Mouse (Mus musculus) cerebellum, postnatal 36 days (tissue): ENCODE measurements at regions not wholly inside any gene's neighbourhood (a gene's known extent, or its start where the extent isn't known, plus 50 kb on each side); places are given as distances from the start of the nearest gene placed in this dataset.

Experiments used
- DNase-seq, 2 experiments: peaks; one replicate each; pipeline ENCODE4 v3.0.0; 2021 to 2022; ENCODE audit warnings: mixed read lengths in 2 of 2

GRCm38 (mm10) chr11:63779371-63779770 lies 142.7 kb downstream of the Hs3st3b1 start:
- DNase-seq, result no peak

DNA sequence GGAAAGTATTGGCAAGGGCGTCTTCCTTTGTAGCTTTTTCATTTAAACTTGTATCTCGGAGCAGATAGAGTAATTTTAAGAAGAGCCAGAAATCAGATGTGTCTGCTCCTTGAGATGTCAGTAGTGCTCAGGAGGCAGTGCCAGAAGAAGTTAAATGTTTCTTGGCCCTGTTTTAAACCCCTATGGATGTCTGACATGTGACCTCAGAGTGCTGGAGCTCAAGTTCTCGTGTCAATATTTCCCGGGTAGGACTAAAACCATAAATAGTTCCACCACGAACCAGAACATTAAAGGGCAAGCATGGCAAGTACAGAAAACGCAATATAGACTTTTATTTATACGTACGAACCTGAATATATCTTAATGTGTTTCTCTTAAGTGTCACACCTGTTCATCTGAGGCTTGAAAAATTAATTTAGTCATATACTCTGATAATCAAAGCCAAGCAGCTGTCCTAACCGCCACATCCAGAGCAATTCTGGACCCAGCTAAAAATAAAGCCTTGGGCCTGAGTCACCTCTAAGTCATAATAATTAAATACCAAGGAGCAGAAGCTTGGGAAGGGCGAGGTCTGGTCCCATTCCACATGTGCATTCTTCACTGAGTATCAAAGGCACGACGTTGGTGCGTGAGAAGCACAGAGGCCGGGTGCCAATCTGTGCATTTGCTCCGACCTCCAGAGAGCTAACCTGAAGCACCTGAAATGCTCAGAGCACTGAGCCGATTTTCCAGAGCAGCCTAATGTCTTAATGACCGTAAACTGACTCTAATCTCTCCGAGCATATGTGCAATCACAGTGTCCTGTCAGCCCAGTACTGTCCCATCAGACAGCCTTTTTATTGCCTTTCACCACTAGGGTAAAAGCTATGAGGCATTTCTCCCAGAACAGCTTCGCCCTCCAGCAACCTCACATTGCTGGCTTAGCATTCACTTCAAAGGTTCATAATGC lies 139.8 kb downstream of the Hs3st3b1 start:
- DNase-seq, result no peak

GRCm38 (mm10) chr11:63785281-63785886 lies 136.7 kb downstream of the Hs3st3b1 start:
- no peak for DNase-seq

GRCm38 (mm10) chr11:63785965-63786364 lies 136.1 kb downstream of the Hs3st3b1 start:
- no peak for DNase-seq

DNA sequence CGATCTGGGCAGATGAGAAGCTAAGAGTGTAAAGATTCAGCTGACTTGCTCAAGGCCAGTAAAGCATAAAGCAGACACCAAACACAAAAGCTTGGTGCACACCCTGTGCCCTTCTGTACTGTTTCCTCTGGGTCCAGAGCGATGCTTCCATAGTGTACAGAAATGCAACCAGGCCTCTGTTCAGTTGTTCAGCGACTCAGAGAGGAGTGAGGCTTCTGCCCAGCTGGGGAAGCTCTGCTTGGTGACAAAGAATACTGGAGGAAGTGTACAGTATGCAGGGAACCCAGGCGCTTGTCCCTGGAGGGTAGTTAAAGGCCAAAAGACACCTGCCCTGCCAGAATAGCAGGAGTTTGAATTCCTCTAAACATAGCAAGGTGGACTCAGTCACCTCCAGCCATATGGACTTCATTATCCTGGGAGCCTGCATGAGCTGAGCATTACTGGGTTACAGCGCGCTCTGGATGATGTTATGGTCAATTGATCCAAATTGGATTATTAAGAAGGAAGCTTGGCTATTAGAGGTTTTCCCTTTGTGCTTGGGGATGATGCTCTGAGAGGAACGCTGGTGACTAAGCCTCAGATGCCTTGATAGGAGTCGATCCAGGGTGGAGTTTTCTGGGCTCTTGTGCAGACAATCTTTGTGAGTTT lies 132.5 kb downstream of the Hs3st3b1 start:
- no peak for DNase-seq

DNA sequence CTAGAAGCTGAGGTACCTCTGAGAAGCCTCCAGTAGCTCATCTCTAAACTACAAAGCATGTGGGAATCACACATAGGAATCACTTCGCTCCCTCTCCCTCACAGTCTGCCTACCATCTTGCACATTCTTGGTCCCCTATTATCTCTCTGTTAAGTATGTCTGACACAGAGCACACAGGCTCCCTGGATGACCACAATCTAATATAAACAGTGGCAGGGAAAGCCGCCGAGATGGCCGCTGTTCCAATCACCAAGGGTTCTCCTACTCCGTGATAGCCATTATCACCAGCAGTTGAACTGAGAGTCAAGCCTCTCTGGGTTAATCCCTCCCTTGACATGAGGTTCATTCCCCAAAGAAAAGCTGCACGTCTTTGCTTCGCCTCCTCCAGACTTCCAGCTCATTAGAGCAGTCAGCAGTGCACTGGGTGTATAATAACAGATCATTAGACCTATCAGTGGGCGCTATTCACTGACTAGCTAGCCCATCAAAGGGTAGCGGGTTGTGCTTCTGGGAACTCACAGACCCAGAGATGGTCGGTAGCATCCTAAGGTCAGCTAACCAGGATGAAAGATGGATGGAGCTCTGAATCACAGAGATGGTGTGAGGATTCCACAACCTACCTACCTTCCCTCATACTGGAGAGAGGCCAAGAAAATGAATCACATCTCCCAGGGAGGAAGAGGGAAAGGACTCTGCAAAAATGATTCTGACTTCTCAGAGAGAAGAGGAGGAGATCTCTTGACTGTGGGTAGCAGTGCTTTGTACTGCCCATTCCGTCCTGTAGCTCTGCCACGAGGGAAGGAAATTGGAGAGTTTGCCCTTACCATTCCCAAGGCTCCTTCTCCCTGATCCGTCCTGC lies 130.9 kb downstream of the Hs3st3b1 start:
- DNase-seq, result no peak

GRCm38 (mm10) chr11:63793732-63794503 lies 128.2 kb downstream of the Hs3st3b1 start:
- no peak for DNase-seq

- no peak for DNase-seq
Measured at GRCm38 (mm10) chr11:63812146-63812545, 109.9 kb downstream of the Hs3st3b1 start.

- no peak for DNase-seq
Measured at GRCm38 (mm10) chr11:63822847-63823246, 99.2 kb downstream of the Hs3st3b1 start.

GRCm38 (mm10) chr11:63827271-63827762 lies 94.8 kb downstream of the Hs3st3b1 start:
- no peak for DNase-seq

GRCm38 (mm10) chr11:63833480-63833879 lies 88.6 kb downstream of the Hs3st3b1 start:
- DNase-seq, result no peak

GRCm38 (mm10) chr11:63834140-63834539 lies 88.0 kb downstream of the Hs3st3b1 start:
- no peak for DNase-seq

DNA sequence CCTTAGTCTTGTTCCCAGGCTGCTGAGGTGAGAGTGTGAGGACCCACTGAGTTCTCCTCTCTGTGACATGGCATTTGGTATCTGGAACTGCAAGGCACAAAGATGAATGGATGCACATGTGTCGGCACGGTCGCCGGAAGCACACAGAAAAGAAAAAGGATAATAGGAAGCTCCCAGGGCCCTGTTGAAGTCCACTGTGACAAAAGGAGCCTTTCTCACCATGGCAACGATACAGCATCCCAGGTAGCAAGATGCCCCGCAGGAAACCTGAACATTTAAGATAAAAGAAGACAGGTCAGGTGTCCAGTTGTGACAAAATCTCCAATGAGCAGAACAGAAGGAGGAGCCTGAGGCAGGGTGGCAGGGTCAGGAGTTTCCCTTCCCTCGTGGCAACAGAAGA lies 87.5 kb downstream of the Hs3st3b1 start:
- no peak for DNase-seq
